Mouse (Mus musculus): ENCODE data around the gene Heg1.

Gene Heg1

DNA sequence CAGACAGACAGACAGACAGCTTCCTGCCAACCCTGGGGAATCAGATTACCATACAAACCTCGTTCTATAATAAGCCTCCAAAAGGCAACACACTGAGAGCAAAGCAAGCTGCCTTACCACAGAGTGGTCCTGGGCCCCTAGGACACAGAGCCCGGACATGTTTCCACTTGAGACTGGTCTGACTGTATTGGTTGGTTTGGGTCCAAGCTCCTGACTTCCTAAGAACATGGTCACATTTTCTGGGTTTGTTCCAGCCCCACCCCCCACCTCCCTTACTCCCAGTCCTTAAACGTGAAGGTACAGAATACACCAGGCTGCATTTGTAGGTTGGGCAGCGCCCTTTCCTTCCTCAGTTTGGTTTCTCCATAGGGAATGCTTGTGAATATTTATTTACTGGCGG lies 57.6 kb downstream of the Heg1 start:
- DNase-seq (ENCODE audit: low read depth, low spot score), result no peak

DNA sequence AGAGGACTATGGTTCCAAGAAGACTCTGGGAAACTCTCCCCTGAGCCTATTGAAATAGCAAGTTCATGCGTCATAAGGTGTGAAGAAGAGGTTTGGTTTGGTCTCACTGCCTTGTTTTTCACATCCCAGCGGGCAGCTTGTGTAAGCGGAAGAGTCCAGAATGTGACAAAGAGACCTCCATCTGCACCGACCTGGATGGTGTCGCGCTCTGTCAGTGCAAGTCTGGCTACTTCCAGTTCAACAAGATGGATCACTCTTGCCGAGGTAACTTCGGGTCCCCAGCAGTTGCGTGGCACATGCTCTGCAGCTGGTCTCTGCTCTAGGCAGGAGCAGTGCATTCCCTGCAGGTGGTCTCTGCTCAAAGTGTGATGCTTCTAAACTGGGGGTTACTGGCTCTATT lies 58.1 kb downstream of the Heg1 start:
- DNase-seq (ENCODE audit: low read depth, low spot score), result no peak

DNA sequence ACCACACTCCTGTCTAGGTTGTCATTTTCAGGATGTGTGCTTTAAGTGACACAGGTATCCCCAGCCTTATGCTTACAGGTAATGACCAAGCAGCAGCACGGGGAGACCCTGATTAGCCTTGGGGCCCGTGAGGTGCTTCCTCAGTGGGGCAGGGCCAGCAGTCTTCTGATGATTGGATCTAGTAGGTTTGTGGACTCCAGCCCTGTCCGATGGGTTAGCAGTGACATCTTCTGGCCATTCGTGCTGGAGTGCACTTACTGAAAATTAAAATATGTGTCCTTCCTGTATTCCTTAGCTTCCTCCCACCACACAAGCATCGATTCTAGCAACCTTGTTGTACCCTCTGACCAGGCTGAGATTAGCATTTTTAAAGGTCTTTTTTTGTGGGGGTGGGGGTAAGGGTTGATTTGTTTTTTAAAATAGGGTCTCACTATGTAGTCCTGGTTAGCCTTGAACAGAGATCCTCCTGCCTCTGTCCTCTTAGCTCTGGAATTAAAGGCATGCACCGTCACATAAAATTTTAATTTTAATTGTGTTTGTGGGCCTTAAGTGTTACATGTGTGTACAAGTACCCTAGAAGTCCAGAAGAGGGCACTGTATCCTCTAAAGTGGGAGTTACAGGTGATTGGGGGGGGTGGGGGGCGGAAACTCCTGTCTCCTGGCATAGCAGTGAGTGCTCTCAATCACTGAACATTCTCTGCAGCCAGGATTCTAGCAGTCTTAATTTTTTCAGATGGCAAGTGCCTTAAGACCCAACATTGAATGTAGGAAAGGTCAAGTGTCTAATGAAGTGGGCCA lies 60.7 kb downstream of the Heg1 start:
- no peak for DNase-seq (ENCODE audit: low read depth, low spot score)

DNA sequence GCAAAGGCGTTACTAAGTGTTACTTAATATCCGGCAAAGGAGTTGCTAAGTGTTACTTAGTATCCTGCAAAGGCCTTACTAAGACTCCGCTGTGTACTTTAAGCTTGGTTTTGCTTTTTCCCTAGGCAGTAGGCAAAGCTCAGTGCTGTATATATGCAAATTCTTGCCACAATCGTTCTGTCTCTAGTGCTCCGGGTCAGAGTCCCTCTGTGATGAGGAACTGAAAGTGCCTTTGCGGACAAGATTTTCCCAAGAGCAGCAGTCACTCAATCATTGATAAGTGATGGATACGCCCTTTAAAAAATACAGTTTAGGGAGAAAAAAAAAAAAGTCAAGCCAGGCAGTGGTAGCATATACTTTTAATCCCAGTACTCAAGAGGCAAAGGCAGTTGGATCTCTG lies 61.3 kb downstream of the Heg1 start:
- DNase-seq (ENCODE audit: low read depth, low spot score), result no peak

DNA sequence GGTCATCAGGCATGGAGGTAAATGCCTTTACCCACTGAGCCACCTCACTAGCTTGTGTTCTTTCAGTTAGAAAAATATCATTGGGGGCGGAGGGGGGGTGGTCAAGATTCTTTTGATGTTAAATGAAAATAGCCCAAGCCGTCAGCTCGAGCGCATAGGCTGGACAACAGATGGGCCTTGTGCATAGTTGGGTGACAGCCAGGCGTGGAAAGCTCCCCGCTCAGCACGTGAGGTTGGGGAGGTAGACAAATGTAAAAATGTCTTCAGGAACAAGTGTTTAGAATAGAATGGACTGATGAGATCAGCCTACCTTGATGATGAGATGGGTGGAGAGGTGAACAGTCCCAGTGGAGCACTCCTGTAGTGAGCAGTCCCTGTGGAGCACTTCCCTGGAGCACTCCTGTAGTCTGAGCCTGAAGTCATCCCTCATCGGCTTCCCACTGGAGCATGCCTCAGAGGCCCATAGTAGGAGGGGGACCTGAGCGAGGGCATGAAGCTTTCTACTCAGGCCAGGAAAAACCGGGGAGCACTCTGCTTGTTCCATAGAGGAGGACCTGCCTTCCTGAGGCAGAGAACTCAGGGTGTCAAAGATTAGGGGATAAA lies 62.0 kb downstream of the Heg1 start:
- no peak for DNase-seq (ENCODE audit: low read depth, low spot score)

DNA sequence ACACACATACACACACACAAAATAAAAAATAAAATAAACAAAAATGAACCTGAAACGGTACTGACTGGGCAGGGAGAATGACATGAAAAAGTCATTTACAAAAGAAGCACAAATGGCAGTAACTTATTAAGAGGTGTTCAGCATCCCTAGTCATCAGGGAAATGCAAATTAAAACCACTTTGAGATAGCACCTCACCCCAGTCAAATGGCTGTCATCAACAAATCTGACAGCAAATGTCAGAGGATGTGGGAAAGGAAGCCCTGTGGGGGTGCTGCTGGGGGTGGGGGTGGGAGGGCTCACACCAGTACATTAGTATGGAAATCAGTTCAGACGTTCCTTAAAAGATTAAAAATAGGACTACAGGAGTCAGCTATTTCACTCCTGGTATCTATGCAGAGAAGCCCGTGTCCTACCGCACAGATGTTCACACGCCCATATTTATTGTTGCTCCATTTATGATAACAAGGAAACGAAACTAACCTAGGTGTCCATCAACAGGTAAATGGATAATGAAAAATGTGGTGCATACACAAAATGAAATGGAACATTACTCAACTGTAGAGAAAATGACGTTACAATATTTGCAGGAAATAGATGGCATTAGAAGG lies 63.3 kb downstream of the Heg1 start:
- DNase-seq (ENCODE audit: low read depth, low spot score), result no peak

DNA sequence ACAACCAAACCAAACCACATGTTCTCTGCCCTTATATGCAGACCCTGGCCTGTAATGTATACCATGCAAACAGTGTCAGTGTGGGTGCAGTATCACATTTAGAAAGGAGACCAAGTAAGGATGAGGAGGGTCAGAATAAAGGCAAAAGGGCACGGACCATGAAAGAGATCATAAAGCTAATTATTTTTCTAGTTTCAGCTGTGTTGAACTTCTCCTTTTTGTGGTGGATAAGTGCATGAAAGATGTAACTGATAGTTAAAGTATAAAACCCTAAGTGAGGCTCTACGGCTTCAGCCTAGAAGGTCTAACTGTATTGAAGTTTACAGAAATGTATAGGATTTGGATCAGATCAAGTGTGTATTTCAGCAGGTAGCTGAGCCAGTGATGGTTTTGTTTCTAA lies 63.8 kb downstream of the Heg1 start:
- no peak for DNase-seq (ENCODE audit: low read depth, low spot score)

DNA sequence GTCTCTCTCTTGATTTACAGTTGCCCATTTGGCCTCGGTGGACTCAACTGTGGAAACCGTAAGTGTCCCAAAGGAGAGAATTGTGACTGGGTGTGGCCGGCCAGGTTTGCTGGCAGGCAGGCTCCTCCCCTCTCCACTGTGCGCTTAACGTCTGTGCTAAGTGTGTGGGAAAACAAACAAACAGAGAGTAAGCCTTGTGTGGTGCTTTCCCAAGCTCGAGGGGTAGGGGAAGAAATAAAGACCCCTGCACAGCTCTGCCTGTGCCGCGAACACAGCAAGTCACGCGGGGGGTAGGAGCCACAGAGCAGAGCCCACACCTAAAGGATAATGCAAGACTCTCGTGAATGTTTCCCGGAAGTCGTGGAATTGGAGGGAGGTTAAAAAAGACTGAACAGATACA lies 67.0 kb downstream of the Heg1 start:
- DNase-seq (ENCODE audit: low read depth, low spot score), result no peak

DNA sequence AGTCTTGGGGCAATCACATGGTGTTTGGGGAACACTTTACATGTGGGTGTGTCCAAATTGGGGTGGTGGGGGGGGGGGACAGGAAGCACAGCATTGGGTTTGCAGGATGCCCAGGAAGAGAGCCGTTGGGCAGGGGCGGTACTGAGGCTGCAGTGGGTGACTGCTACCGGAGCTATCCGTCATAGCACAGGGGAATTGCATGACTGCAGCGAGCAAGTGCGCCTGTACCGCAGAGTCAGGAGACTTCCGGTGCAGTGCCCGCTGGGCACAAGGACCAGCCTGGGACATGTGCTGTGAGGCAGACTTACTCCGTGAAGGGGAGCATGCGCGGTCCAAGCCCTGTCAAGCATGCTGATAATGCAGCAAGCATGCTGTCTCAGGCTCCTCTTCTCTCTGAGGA lies 67.4 kb downstream of the Heg1 start:
- no peak for DNase-seq (ENCODE audit: low read depth, low spot score)

DNA sequence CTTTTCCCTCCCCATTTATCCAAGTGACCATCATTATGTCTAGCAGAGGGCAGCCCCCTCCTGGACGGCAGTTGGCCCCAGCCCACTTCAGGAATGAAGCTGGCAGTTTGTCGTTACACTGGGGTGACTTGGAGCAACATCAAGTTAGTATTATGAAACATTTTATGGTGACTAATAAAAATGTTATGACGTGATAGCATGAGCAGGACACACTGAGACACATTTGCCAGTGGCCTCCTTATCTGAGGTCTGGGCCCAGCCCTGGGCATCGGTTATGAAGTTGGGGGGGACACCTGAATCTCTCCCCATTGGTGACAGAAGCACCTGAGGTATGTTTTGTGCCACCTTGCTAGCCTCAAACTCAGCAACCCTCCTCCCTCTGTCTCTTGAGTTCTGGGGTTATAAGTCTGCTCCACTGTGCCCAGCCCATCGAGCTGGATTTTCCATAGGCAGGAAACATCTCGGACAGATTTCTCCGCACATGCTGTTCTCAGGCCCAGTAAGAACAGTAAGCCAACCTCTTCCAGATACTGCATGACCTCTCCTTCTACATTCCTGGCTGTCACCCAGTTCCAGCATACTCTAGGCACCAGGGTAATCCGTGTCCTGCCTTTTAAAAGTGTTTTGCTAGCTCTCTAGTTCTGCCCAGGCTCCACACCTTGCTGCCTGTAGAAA lies 68.9 kb downstream of the Heg1 start:
- DNase-seq (ENCODE audit: low read depth, low spot score), result no peak

DNA sequence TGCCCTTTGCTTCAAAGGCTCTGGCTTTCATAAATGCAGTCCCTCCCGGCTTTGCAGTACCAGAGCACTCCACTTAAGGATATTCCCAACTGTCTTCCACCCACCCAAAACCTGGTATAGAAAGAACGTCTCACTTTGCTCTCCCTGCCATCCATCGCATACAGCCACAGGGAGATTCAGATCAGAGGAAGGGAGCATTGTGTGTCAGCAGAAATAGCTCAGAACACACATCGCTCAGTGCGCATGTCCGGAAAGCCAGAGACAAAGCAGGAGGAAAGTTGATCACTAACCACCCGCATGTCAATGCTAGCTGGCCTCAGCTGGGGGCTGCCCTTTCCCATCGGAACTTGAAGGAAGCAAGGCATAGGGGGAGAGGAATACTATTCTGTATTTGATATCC lies 71.1 kb downstream of the Heg1 start:
- DNase-seq (ENCODE audit: low read depth, low spot score), result no peak

DNA sequence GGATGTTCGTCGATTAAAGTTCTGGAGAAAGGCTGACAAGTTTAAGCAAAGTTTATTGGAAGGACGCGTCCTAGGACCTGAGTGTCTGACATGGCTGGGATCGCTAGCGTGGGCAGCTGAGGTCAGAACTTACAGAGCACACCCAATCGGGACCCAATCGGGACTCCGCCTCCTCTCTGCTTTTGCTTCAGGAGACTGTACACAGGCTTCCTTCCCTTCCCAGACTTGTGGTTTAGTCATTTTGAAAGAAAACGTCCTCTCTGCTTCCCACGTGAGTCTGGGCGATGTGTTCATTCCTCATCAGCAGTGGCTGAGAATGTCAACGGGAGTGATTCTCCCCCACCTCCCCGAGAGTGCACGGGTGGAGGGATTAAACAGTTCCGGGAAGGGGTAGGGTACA lies 71.8 kb downstream of the Heg1 start:
- DNase-seq (ENCODE audit: low read depth, low spot score), result no peak

DNA sequence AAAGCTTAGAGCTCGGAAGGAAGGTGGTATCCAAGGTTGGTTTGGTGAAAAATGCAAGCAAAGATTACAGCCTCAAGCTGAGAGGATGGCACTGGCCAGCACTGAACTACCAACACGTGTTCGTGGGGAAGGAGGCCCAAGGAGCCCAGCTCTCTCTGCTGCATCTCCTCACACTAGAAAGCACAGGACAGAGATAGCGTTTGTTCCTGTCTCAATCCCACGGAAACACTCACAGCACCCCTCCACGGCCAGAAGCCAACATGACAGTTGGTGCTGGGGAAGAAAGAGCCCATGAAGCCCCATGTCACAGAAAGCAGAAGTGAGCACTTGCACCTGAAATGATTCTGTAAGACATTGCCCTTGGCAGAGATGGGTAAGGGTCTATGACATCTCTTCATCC lies 72.2 kb downstream of the Heg1 start:
- no peak for DNase-seq (ENCODE audit: low read depth, low spot score)

DNA sequence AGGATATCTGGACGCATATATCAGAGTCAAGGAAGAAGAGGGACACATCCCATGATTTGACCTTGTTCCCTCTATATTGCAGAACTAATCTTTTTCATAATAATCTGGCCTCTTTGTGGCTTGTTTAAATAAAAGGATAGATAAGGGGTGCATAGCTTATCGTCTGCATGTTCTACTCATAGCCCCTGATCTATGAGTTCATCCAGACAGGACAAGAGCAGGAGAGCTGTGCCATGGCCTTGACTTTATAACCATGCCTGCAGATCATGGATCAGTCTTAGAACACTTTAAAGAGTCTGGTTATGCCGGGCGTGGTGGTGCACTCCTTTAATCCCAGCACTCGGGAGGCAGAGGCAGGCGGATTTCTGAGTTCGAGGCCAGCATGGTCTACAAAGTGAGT lies 75.0 kb downstream of the Heg1 start:
- no peak for DNase-seq (ENCODE audit: low read depth, low spot score)

DNA sequence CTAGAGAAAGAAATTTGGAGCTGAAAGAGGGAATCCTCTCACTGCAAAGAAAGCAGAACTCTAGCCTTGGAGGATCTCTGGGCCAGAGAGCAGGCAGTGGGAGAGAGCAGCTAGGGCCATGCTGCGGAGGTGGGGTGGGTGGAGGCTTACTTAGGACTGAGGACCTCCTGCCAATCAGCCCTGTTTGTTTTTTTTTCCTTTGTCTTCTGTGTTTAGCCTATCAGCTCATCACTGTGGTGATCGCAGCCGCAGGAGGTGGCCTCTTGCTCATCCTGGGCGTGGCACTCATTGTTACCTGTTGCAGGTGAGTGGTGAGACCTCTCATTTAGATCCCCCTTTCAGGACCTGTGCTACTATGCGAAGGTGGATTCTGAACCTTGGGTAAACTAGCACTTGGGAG lies 76.4 kb downstream of the Heg1 start:
- peak; percentile 45 for DNase-seq (ENCODE audit: low read depth, low spot score)

DNA sequence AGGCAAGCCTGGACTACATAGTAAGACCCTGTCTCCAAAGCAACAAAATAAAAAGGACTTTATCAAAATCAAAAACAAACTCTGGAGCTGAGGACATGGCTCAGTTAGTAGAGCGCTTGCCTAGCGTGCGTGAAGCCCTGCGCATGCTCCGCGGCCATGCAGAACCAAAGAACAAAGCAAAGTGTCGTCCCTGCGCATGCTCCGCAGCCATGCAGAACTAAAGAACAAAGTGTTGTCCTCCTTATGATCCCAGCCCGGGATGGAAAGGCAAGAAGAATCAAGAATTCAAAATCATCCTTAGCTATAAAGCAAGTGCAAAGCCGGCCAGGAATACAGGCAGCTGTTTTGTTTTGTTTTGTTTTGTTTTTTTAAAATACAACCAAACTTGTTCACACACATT lies 76.8 kb downstream of the Heg1 start:
- no peak for DNase-seq (ENCODE audit: low read depth, low spot score)

DNA sequence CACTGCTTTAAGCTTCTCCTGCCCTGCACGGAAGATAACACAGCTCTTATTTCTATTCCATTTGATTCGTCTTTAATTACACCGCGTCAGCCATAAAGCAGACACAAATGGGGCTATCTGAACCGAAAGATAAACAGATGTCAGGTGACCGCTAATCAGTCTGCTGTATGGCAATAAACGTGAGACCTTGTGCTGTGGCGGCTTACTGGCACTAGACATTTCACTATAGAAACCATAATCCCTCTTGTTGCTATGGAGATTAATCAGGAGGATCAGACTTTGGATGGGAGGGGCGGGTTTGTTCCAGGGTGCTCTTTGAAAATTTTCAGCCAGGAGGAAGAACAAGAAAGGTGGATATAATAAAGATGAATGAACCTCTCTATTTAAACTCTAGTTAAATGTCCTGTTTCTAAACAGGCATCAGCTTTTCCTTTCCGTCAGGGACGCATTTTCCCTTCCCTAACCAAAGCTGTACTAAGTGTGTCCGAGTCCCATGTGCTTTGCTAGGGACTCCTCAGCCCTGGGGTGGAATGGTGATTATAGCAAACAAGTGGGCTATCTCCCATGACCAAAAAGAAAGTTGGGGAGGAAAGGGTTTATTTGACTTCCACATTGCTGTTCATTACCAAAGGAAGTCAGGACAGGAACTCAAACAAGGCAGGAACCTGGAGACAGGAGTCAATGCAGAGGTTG lies 80.5 kb downstream of the Heg1 start:
- no peak for DNase-seq (ENCODE audit: low read depth, low spot score)

DNA sequence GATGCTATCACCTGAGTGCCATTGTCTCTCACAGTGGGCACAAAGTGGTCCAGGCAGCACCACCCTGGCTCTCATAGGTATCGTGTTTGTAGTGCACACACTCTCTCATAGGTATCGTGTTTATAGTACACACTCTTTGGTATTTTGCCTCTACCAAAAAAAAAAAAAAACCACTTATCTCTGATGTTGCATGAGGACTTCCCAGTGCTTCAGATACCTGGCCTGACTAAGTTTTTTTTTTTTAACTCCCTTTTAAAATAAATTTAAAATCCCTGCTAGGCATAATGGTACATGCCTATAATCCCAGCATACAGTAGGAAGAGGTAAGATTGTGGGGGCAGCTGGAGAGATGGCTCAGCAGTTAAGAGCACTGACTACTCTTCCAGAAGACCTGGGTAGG lies 81.3 kb downstream of the Heg1 start:
- no peak for DNase-seq (ENCODE audit: low read depth, low spot score)

DNA sequence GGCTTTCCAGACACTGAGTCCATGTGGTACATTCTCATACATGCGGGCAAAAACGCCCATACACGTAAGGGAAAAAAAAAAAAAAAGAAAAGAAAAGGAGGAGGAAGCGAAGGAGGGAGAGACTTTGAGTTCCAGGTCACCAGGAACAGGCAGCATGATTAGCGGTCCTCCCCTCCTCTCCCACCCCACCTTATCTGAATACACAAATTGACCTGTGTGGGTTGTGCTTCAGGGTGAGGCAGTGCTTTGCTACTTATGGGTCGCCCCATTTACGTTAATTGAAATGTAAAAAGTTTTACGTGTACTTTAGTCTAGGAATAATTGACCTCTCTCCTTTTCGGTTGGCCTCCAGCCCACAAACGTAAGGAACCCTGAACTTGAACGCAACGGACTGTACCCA lies 82.1 kb downstream of the Heg1 start:
- DNase-seq (ENCODE audit: low read depth, low spot score), result no peak

DNA sequence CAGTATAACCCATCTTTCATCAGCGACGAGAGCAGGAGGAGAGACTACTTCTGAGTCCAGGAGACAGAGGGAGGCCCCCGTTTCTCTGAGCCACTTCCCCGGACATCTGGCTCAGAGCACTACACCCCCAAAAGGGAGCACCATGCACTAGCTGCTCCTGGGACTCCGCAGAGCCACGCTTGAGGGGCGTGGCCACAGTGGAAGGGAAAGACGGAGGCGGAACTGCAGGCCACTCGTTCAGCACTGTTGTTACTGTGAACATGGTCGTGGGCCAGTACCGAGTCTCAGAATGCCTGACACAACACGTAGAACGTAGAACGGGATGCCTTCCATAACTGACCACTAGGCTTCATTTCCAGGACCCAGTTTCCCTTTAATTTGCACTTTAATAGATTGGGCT lies 82.6 kb downstream of the Heg1 start:
- DNase-seq (ENCODE audit: low read depth, low spot score), result no peak

DNA sequence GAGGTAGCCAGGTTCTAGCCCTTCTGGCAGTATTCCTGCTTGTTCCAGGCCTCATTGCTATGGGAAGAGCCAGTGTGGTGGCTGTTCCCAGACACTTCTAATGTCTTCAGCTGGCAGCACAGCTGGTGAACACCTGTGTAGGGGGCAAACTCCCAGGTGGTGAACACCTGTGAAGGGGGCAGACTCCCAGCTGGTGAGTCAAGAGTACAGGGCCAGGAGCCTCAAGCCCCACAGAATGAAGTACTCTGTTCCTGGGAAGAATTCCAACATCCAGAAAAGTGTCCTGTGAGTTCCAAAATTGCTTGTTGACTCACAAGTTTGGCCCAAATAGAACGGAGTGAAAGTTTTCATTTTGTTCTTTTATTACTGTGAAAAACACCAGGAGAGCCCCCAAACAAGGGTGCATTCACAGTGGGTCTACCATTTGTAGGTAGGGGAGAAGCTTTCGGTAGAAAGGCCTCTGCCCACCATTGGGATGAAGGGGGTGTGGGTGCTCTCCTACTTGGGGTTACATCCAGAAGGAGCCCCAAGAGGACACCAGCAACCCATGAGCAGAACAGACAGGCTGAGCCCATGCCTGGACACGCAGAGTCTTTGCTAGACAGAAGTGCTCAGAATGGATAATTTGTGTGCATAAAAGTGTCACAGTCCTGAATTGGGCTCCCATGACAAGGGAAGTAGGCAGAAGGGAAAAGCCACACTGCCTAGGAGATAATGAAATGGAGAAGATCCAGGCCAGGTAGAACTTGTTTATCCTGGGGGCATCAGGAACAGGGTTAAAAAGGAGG lies 84.5 kb downstream of the Heg1 start:
- no peak for DNase-seq (ENCODE audit: low read depth, low spot score)

Measured in WW6 (cell line).